Mouse (Mus musculus): Measurements from ENCODE around the gene Cct7. TPM values are rescaled to one million over a fixed set of nuclear protein-coding genes. Genes with fewer than 3 reads are reported as not detected.
"Not testable (repeated sequence)": the region's sequence is repeated elsewhere in the genome, so short reads cannot be mapped to it uniquely, and the experiment has no call there.

Cct7 gene
- polyA plus RNA-seq, 1 experiment from 2014 or later = 591 TPM

DNA sequence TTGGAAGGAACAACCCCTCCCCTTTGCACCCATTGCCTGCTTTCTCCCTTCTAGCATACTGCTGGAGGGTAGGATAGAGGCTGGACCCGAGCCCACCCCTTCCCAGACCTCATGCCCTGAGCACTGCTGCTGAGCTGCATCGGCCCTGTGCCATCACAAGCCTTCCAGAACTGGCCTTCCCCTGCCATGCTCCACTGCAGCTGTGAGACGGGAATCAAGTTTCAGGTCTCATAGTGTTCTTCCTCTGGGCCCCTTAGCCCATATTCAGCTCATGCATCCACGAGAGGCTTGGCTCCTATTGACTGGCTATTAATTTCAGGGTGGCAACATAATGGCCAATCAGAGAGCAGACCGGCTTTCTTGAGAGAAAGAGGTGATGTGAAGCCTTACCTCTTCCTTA, 6.0 kb upstream of the Cct7 start:
- Histone ChIP-seq H3K4me3 (replicated peaks; ENCODE audit: low read depth, low read length) (no peak overlapping the region), H3K9ac (replicated peaks; ENCODE audit: low read length) (no peak overlapping the region), H3K4me2 (ENCODE audit: low read length) (no peak overlapping the region), H3K9me3 (ENCODE audit: control insufficient read depth, low read length) (no peaks in the 10 kb centered on the region), H3K4me1 (ENCODE audit: control insufficient read depth, insufficient read depth, low read length) (no peaks in the 10 kb centered on the region), H3K36me3 (ENCODE audit: control insufficient read depth, insufficient read depth, low read length) (peaks cover 57% of the 10 kb centered on the region), H3K27ac (replicated peaks; ENCODE audit: low read depth, low read length) (no peak overlapping the region), H3K27me3 (ENCODE audit: control insufficient read depth, insufficient read depth, low read length) (no peaks in the 10 kb centered on the region)
- ATAC-seq (ENCODE audit: low FRiP score, low TSS enrichment) (no peak), DNase-seq (no peak)
- WGBS = 81% methylated on average over 5 of the region's 5 CpGs

DNA sequence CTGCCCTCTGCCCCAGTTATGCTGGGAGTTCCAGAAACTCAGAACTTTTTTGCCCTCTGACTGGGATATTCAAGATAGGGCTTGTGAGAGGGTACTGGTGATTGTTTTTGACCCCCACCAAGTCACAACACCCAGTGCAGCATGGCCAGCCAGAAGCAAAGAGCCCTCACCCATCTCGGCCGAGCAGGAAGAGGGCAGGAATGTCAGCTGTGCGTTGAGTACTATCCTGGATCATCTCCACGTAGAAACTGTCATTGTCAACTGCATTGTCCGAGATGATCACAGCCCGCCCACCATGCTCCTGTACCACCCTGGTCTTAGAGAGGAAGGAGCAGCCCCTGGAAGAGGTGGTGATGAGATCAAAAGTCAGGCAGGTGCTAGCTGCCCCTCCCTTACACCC, 4.0 kb upstream of the Cct7 start:
- Histone ChIP-seq H3K27ac (replicated peaks; ENCODE audit: low read depth, low read length) (no peak overlapping the region), H3K27me3 (ENCODE audit: control insufficient read depth, insufficient read depth, low read length) (no peaks in the 10 kb centered on the region), H3K9ac (replicated peaks; ENCODE audit: low read length) (no peak overlapping the region), H3K36me3 (ENCODE audit: control insufficient read depth, insufficient read depth, low read length) (peaks cover 39% of the 10 kb centered on the region), H3K4me1 (ENCODE audit: control insufficient read depth, insufficient read depth, low read length) (no peaks in the 10 kb centered on the region), H3K4me3 (replicated peaks; ENCODE audit: low read depth, low read length) (no peak overlapping the region), H3K9me3 (ENCODE audit: control insufficient read depth, low read length) (no peaks in the 10 kb centered on the region), H3K4me2 (ENCODE audit: low read length) (no peak overlapping the region)
- 87% methylated on average over 6 of the region's 6 CpGs for WGBS
- DNase-seq = no peak
- no peak for ATAC-seq (ENCODE audit: low FRiP score, low TSS enrichment)

DNA sequence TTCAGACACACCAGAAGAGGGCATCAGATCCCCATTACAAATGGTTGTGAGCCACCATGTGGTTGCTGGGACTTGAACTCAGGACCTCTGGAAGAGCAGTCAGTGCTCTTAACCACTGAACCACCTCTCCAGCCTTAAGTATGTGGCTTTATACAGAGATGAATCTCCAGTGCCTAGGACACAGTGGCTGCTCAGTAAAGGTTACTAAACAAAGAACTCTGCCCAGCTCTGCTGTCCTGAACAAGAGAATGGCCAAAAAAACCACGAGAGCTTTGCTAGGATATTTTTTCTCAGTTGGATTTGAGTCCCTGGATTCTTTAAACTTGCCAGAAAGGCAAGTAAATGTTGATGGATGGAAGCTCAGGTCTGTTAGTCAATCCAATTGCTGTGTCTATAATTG, 1.2 kb upstream of the Cct7 start:
- H3K9me3 ChIP-seq (ENCODE audit: control insufficient read depth, low read length); ATAC-seq (ENCODE audit: low FRiP score, low TSS enrichment); H3K27me3 ChIP-seq (ENCODE audit: control insufficient read depth, insufficient read depth, low read length); H3K9ac ChIP-seq (replicated peaks; ENCODE audit: low read length); H3K27ac ChIP-seq (replicated peaks; ENCODE audit: low read depth, low read length); DNase-seq: not testable (repeated sequence)
- H3K4me1 ChIP-seq (ENCODE audit: control insufficient read depth, insufficient read depth, low read length) = peaks cover 24% of the 10 kb centered on the region
- peaks cover 16% of the 10 kb centered on the region for H3K36me3 ChIP-seq (ENCODE audit: control insufficient read depth, insufficient read depth, low read length)
- peak overlapping the region; percentile 83 for H3K4me2 ChIP-seq (ENCODE audit: low read length)
- 82% methylated on average over 1 of the region's 1 CpGs for WGBS
- H3K4me3 ChIP-seq (replicated peaks; ENCODE audit: low read depth, low read length) = peak overlapping the region; percentile 56; the same call in 1 of the 2 replicates

DNA sequence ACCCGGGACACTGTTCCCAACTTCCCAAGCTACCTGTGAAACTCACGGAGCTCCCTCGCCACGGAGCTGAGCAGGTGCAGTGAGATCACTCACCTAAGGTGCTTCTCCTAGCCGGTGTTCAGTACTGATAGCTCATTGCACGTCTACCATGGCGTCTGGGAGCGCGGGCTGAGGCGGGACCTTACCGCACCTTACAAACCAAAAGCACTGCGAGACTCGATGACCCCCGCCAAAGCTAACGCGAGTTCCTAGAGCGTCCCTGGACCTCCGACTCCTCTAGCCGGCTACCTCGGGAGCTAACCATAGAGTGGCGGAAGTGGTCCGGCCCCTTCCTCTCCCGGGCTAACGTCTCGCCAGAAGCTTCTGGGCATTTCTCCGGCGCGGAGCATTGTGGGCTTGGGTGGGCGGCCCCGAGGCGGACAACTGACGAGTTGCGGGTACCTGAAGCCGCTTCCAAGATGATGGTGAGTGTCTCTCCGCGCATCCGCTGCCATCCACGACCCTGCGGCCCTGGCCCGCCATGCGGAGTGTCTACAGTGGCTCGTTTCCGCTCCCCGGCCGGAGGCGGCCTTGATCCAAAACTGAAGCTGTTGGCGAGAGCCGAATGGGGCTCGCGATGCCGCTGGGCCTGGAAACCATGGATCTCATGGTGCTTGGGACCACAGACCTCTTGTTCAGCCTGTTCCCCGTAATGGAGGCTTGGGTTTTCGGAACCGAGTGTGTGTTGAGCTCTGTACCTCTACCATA, 523 bp downstream of the Cct7 start, which contains the start of gene Pradc1:
Pradc1 (minus strand) TSS at position 307 of the 747 bp plus-strand sequence.
- Histone ChIP-seq H3K9me3 (ENCODE audit: control insufficient read depth, low read length) (no peaks in the 10 kb centered on the region), H3K36me3 (ENCODE audit: control insufficient read depth, insufficient read depth, low read length) (no peaks in the 10 kb centered on the region), H3K27me3 (ENCODE audit: control insufficient read depth, insufficient read depth, low read length) (no peaks in the 10 kb centered on the region), H3K27ac (replicated peaks; ENCODE audit: low read depth, low read length) (peak within 1 kb of the TSS; percentile 92), H3K4me3 (replicated peaks; ENCODE audit: low read depth, low read length) (peak within 1 kb of the TSS; percentile 56), H3K9ac (replicated peaks; ENCODE audit: low read length) (peak within 1 kb of the TSS; percentile 80), H3K4me1 (ENCODE audit: control insufficient read depth, insufficient read depth, low read length) (peaks cover 24% of the 10 kb centered on the region), H3K4me2 (ENCODE audit: low read length) (peak within 1 kb of the TSS; percentile 83)
- ATAC-seq (ENCODE audit: low FRiP score, low TSS enrichment) (peak; percentile 92), DNase-seq (peak; percentile 99)
- WGBS = under 1% methylated on average over 54 of the region's 54 CpGs

DNA sequence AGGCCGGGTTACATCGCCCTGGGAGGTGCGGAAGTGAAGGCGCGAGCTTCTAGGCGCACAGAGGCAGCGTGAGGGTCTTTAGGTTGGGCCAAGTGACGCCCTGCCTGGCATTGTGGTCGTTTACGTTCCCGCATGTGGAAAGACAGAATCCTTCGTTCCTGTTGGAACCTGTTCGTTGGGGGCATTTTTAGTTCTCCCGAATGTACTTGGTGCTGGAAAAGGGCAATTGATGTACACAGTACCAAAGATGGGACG, 1.0 kb downstream of the Cct7 start:
- DNase-seq = no peak

DNA sequence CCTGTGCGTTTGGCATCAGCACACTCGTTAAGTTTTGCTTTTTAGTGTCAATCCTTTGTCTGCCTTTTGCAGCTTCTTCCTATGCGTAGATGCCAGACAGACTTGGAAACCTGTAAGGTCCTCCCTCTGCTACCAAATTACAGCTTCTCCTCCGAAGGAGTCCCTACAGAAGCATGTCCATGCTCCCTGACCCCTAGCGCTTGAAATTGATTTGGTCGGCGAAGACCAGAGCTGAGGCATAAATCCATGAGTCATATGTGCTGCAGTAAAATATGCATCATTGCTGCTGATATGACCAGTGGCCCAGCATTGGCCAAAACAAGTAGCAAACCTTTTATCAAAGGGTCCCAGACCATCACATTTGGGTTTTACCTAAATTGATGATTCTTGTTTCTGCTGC, 1.5 kb downstream of the Cct7 start:
- H3K9ac ChIP-seq (replicated peaks; ENCODE audit: low read length) = peak overlapping the region; percentile 80
- WGBS = 11% methylated on average over 7 of the region's 7 CpGs
- H3K36me3 ChIP-seq (ENCODE audit: control insufficient read depth, insufficient read depth, low read length) = no peaks in the 10 kb centered on the region
- H3K9me3 ChIP-seq (ENCODE audit: control insufficient read depth, low read length) = no peaks in the 10 kb centered on the region
- peak overlapping the region; percentile 83 for H3K4me2 ChIP-seq (ENCODE audit: low read length)
- peak overlapping the region; percentile 56 for H3K4me3 ChIP-seq (replicated peaks; ENCODE audit: low read depth, low read length)
- H3K27ac ChIP-seq (replicated peaks; ENCODE audit: low read depth, low read length) = peak overlapping the region; percentile 92
- ATAC-seq (ENCODE audit: low FRiP score, low TSS enrichment) = no peak
- no peaks in the 10 kb centered on the region for H3K27me3 ChIP-seq (ENCODE audit: control insufficient read depth, insufficient read depth, low read length)
- DNase-seq = no peak
- peaks cover 24% of the 10 kb centered on the region for H3K4me1 ChIP-seq (ENCODE audit: control insufficient read depth, insufficient read depth, low read length)

More for the DNA sequence above, 1.0 kb downstream of the Cct7 start:
- H3K4me3 ChIP-seq (replicated peaks; ENCODE audit: low read depth, low read length) = peak overlapping the region; percentile 56
- peak overlapping the region; percentile 80 for H3K9ac ChIP-seq (replicated peaks; ENCODE audit: low read length)
- no peaks in the 10 kb centered on the region for H3K36me3 ChIP-seq (ENCODE audit: control insufficient read depth, insufficient read depth, low read length)
- peaks cover 24% of the 10 kb centered on the region for H3K4me1 ChIP-seq (ENCODE audit: control insufficient read depth, insufficient read depth, low read length)
- WGBS = under 1% methylated on average over 15 of the region's 15 CpGs
- H3K27ac ChIP-seq (replicated peaks; ENCODE audit: low read depth, low read length) = peak overlapping the region; percentile 92
- peak overlapping the region; percentile 83 for H3K4me2 ChIP-seq (ENCODE audit: low read length)
- H3K27me3 ChIP-seq (ENCODE audit: control insufficient read depth, insufficient read depth, low read length) = no peaks in the 10 kb centered on the region
- H3K9me3 ChIP-seq (ENCODE audit: control insufficient read depth, low read length) = no peaks in the 10 kb centered on the region
- no peak for ATAC-seq (ENCODE audit: low FRiP score, low TSS enrichment)

DNA sequence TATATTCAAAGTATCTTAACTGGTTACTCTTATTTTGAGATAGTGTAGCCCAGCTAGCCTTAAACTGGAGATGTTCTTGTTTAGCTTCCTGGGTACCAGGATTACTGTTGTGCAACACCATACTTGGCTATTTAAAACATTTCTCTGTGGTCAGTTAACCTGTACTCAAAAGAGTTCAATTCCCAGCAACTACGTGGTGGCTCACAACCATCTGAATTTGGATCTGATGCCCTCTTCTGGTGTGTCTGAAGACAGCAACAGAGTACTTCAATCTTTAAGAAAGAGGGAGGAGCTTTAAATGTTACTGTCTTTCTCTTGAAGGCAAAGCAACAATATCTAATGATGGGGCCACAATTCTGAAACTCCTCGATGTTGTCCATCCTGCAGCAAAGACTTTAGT, 8.3 kb downstream of the Cct7 start:
- Histone ChIP-seq H3K4me1 (ENCODE audit: control insufficient read depth, insufficient read depth, low read length) (peaks cover 5% of the 10 kb centered on the region; the same call in 1 of the 2 replicates), H3K9me3 (ENCODE audit: control insufficient read depth, low read length) (no peaks in the 10 kb centered on the region), H3K4me3 (replicated peaks; ENCODE audit: low read depth, low read length) (no peak overlapping the region), H3K36me3 (ENCODE audit: control insufficient read depth, insufficient read depth, low read length) (peaks cover 57% of the 10 kb centered on the region), H3K4me2 (ENCODE audit: low read length) (no peak overlapping the region), H3K27ac (replicated peaks; ENCODE audit: low read depth, low read length) (no peak overlapping the region), H3K9ac (replicated peaks; ENCODE audit: low read length) (no peak overlapping the region), H3K27me3 (ENCODE audit: control insufficient read depth, insufficient read depth, low read length) (no peaks in the 10 kb centered on the region)
- DNase-seq = no peak
- no peak for ATAC-seq (ENCODE audit: low FRiP score, low TSS enrichment)
- 90% methylated on average over 2 of the region's 2 CpGs for WGBS

DNA sequence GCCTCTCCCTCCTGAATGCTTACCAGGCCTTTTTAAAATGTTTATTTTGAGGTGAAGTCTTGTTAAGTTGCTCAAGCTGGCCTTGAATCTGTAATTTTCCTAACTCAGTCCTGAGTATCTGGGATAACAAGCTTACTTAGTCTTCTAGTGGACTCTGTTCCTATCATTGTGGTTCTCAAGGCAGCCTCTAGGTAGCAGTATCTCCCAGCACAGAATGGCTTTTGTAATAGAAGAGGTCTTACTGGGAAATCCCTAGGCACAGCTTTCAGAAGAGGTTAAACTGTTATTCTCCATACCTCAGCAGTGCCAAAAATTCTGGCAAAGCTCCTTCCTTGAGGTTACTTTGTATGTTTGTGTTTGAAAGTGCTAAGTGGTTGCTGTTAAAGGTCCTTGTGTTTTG, 14.1 kb downstream of the Cct7 start:
- Histone ChIP-seq H3K27ac (replicated peaks; ENCODE audit: low read depth, low read length) (no peak overlapping the region), H3K36me3 (ENCODE audit: control insufficient read depth, insufficient read depth, low read length) (peaks cover 99% of the 10 kb centered on the region), H3K9ac (replicated peaks; ENCODE audit: low read length) (no peak overlapping the region), H3K4me3 (replicated peaks; ENCODE audit: low read depth, low read length) (no peak overlapping the region), H3K4me1 (ENCODE audit: control insufficient read depth, insufficient read depth, low read length) (no peaks in the 10 kb centered on the region), H3K9me3 (ENCODE audit: control insufficient read depth, low read length) (no peaks in the 10 kb centered on the region), H3K27me3 (ENCODE audit: control insufficient read depth, insufficient read depth, low read length) (no peaks in the 10 kb centered on the region), H3K4me2 (ENCODE audit: low read length) (no peak overlapping the region)
- DNase-seq (peak; percentile 69), ATAC-seq (ENCODE audit: low FRiP score, low TSS enrichment) (no peak)

DNA sequence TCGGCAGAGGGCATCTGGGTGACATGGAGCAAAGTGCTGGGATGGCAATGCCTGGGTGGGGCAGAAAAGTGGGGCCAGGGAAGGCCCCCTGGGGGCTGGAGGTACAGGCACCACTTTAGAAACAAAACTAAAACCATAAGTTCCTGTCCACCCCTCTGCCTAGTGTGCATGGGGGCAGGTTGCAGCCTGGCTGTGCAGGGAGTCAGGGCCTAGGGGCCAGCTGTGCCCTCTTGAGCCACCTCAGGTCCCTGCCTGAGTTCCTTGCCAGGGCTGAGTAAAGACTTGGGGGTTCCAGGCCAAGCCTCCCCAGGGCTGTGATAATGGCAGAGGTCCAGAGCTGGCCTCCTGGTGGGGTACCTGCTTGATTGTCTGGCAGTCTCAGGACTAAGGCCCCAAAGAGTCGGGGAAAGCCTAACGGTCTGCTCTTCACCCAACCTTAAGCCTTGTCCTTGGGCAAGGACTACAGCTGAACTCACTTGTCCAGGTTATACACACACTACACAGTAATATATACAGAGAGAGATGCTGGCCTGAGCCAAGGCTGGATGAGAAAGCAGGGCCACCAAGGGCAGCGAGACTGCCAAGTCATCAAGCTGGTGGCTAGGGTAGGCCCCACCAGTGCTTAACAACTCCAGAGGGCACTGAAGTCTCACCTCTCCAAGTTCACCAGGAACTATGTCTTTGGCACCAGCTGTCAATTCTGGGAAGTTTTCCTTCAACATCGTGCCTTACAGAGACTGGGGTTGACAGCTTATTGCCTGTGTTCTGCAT, 18.5 kb downstream of the Cct7 start:
- Histone ChIP-seq H3K9me3 (ENCODE audit: control insufficient read depth, low read length) (no peaks in the 10 kb centered on the region), H3K27me3 (ENCODE audit: control insufficient read depth, insufficient read depth, low read length) (no peaks in the 10 kb centered on the region), H3K27ac (replicated peaks; ENCODE audit: low read depth, low read length) (no peak overlapping the region), H3K9ac (replicated peaks; ENCODE audit: low read length) (no peak overlapping the region), H3K4me1 (ENCODE audit: control insufficient read depth, insufficient read depth, low read length) (no peaks in the 10 kb centered on the region), H3K4me2 (ENCODE audit: low read length) (no peak overlapping the region), H3K4me3 (replicated peaks; ENCODE audit: low read depth, low read length) (no peak overlapping the region), H3K36me3 (ENCODE audit: control insufficient read depth, insufficient read depth, low read length) (peaks cover 75% of the 10 kb centered on the region)
- WGBS = 83% methylated on average over 5 of the region's 5 CpGs
- ATAC-seq (ENCODE audit: low FRiP score, low TSS enrichment) (no peak), DNase-seq (no peak)
